Mouse (Mus musculus) ES-Bruce4 (cell line): ENCODE measurements at regions not wholly inside any gene's neighbourhood (a gene's known extent, or its start where the extent isn't known, plus 50 kb on each side); places are given as distances from the start of the nearest gene placed in this dataset.

Source experiments
- EP300 ChIP-seq: IDR thresholded peaks from 2 replicates; pipeline ENCODE4 v1.6.1; 2011; ENCODE audit warnings: low read depth, low read length; ENCODE audit not compliant: insufficient read depth
- POLR2A ChIP-seq: IDR thresholded peaks from one replicate; pipeline ENCODE4 v1.8.1; 2011; ENCODE audit warnings: low read length; ENCODE audit not compliant: insufficient read depth

GRCm38 (mm10) chr4:47935547-47935946 lies 109.4 kb upstream of the Nr4a3 start:
- TF ChIP-seq POLR2A = no peak
- no peak for TF ChIP-seq EP300
